Mouse (Mus musculus): ENCODE data around the gene Fgfr3. TPM values are rescaled to one million over a fixed set of nuclear protein-coding genes. Genes with fewer than 3 reads are reported as not detected.

Gene Fgfr3
- polyA plus RNA-seq, 1 experiment from 2014 or later: 64.4 TPM

DNA sequence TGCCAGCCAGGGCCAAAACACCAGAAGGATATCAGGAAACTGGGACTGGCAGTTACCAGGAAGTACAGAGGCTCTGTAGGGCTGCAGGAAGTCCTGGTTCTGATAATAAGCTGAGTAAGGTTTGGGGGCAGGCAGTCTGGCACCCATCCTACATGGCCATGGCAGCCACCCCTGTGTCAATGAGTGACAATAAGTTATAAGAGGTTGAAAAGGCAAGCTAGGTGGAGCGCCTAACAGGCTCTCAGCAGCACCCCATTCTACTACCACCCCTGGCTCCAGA lies 15.2 kb upstream of the Fgfr3 start:
- H3K9me3 ChIP-seq (ENCODE audit: control insufficient read depth, low read length): no peaks in the 10 kb centered on the region
- no peak for ATAC-seq (ENCODE audit: low read depth)
- peak overlapping the region; percentile 71 for H3K27ac ChIP-seq (ENCODE audit: low read length)
- H3K36me3 ChIP-seq (ENCODE audit: control insufficient read depth, insufficient read depth, low read length): no peaks in the 10 kb centered on the region
- H3K4me3 ChIP-seq (ENCODE audit: low read length): no peak overlapping the region
- no peak overlapping the region for H3K4me2 ChIP-seq (ENCODE audit: low read depth, low read length)
- no peaks in the 10 kb centered on the region for H3K27me3 ChIP-seq (ENCODE audit: control insufficient read depth, insufficient read depth, low read depth, low read length)
- H3K9ac ChIP-seq (ENCODE audit: low read length): no peak overlapping the region
- peaks cover 49% of the 10 kb centered on the region for H3K4me1 ChIP-seq (replicated peaks; ENCODE audit: control insufficient read depth, insufficient read depth, low read length)
- WGBS: 89% methylated on average over 1 of the region's 1 CpGs

DNA sequence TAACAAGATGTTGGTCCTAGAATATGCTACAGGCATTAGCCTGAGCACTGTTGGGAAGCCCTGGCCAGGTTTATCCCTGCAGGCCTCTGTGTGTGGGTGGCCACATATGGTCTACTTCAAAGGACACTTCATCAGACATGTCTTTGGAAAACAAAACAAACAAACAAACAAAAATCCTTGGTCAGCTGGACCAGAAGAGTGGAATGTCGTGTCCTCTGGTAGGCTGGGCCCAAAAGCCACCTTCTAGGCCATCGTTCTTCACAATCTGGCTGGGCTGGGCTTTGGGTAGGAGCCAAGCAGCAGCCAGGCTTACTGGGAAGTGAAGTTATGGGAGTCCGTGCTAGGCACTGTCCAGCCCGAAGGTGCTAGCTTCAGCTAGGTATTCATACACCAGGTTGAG lies 14.3 kb upstream of the Fgfr3 start:
- 20% methylated on average over 4 of the region's 4 CpGs for WGBS
- ATAC-seq (ENCODE audit: low read depth): peak; percentile 56
- no peaks in the 10 kb centered on the region for H3K9me3 ChIP-seq (ENCODE audit: control insufficient read depth, low read length)

DNA sequence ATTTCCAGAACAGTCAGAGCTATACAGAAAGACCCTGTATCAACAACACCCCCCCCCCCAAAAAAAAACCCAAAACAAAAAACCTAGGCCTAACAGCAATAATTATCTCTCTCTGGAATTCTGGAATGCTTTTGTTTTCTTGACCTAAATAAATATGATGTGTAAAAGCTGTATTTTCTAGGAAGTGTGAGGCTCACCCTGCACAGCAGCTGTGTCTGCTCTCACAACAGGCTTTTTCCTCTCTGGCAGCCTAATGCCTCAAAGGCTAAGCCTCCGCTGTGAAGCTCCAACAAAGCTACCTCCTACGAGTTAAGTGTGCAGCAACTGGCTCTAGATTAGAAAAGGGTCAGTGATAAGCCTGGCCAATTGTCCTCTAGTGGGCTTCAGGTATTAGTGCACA lies 12.4 kb upstream of the Fgfr3 start:
- Histone ChIP-seq H3K36me3 (ENCODE audit: control insufficient read depth, insufficient read depth, low read length) (no peaks in the 10 kb centered on the region), H3K4me1 (replicated peaks; ENCODE audit: control insufficient read depth, insufficient read depth, low read length) (peaks cover 36% of the 10 kb centered on the region), H3K4me2 (ENCODE audit: low read depth, low read length) (no peak overlapping the region), H3K4me3 (ENCODE audit: low read length) (no peak overlapping the region), H3K27me3 (ENCODE audit: control insufficient read depth, insufficient read depth, low read depth, low read length) (no peaks in the 10 kb centered on the region), H3K9ac (ENCODE audit: low read length) (no peak overlapping the region), H3K27ac (ENCODE audit: low read length) (peak overlapping the region; percentile 74), H3K9me3 (ENCODE audit: control insufficient read depth, low read length) (no peaks in the 10 kb centered on the region)
- ATAC-seq (ENCODE audit: low read depth): peak; percentile 62
- WGBS: 18% methylated on average over 2 of the region's 2 CpGs

More for the DNA sequence above, 14.3 kb upstream of the Fgfr3 start:
- H3K36me3 ChIP-seq (ENCODE audit: control insufficient read depth, insufficient read depth, low read length): no peaks in the 10 kb centered on the region
- no peak overlapping the region for H3K4me2 ChIP-seq (ENCODE audit: low read depth, low read length)
- H3K27ac ChIP-seq (ENCODE audit: low read length): peak overlapping the region; percentile 79
- H3K4me1 ChIP-seq (replicated peaks; ENCODE audit: control insufficient read depth, insufficient read depth, low read length): peaks cover 42% of the 10 kb centered on the region
- no peak overlapping the region for H3K4me3 ChIP-seq (ENCODE audit: low read length)
- no peaks in the 10 kb centered on the region for H3K27me3 ChIP-seq (ENCODE audit: control insufficient read depth, insufficient read depth, low read depth, low read length)
- H3K9ac ChIP-seq (ENCODE audit: low read length): no peak overlapping the region

DNA sequence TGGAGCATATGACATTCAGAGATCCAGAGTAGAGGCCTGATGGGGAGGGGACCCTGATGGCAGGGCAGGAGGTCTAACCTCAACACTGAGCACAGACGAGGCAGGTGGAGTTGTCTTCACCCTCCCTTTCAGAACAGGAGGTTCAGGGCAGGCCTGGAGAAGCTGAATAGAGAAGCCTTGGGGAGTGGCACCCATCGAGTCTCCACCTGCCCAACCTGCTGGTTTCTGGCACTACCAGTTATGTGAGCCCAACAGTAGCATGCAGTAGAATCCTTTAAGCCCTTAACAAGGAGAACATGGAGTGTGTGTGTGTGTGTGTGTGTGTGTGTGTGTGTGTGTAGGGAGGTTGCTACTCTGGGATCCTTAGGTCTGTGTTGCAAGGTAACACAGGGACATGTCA lies 8.9 kb upstream of the Fgfr3 start:
- Histone ChIP-seq H3K9ac (ENCODE audit: low read length) (no peak overlapping the region), H3K4me2 (ENCODE audit: low read depth, low read length) (no peak overlapping the region), H3K27ac (ENCODE audit: low read length) (no peak overlapping the region), H3K9me3 (ENCODE audit: control insufficient read depth, low read length) (no peaks in the 10 kb centered on the region), H3K36me3 (ENCODE audit: control insufficient read depth, insufficient read depth, low read length) (no peaks in the 10 kb centered on the region), H3K4me1 (replicated peaks; ENCODE audit: control insufficient read depth, insufficient read depth, low read length) (peaks cover 11% of the 10 kb centered on the region), H3K4me3 (ENCODE audit: low read length) (no peak overlapping the region), H3K27me3 (ENCODE audit: control insufficient read depth, insufficient read depth, low read depth, low read length) (no peaks in the 10 kb centered on the region)
- ATAC-seq (ENCODE audit: low read depth): peak; percentile 16; the same call in 1 of the 2 replicates
- WGBS: 50% methylated on average over 2 of the region's 2 CpGs

DNA sequence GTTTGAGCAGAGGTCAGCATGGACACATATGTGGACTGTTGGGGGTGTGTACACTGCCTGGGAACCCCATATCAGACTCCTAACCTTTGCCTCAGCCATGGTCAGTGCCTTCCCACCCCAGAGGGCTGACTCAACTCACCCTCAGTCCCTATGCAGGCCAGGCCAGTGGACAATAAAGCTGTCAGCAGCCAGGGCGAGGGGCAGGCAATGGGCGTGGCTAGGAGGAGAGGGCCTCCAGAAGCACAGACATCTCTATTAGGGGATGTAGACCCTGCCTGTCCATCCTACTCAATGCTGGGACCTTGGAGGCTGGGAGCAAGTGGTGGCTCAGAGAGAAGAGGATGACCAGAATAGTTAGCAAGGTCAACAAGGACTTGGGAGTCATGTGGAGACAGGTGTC lies 6.3 kb upstream of the Fgfr3 start:
- 64% methylated on average over 2 of the region's 2 CpGs for WGBS
- H3K9ac ChIP-seq (ENCODE audit: low read length): no peak overlapping the region
- H3K4me2 ChIP-seq (ENCODE audit: low read depth, low read length): no peak overlapping the region
- ATAC-seq (ENCODE audit: low read depth): no peak
- H3K4me3 ChIP-seq (ENCODE audit: low read length): no peak overlapping the region
- H3K27ac ChIP-seq (ENCODE audit: low read length): no peak overlapping the region
- peaks cover 4% of the 10 kb centered on the region for H3K4me1 ChIP-seq (replicated peaks; ENCODE audit: control insufficient read depth, insufficient read depth, low read length)
- no peaks in the 10 kb centered on the region for H3K36me3 ChIP-seq (ENCODE audit: control insufficient read depth, insufficient read depth, low read length)
- no peaks in the 10 kb centered on the region; the same call in 1 of the 2 replicates for H3K27me3 ChIP-seq (ENCODE audit: control insufficient read depth, insufficient read depth, low read depth, low read length)
- no peaks in the 10 kb centered on the region for H3K9me3 ChIP-seq (ENCODE audit: control insufficient read depth, low read length)

DNA sequence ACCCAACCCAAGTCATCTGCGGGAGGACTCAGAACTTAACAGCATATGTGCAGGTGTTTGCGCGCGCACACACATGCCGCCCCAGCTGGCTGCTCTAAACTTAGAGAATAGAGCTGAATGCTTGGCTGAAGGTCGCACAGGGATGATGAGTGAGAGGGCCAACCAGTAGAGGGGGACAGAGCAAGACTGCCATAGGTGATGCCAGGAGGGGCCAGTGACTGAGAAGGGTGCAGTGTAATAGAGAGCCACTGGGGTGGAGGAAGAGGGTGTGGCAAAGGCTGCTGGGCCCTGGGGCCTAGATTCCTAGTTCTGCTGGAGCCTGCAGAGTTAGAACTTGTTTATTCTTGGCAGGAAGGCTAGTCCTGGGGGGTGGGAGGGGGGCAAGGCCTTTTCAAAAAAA lies 5.0 kb upstream of the Fgfr3 start:
- H3K36me3 ChIP-seq (ENCODE audit: control insufficient read depth, insufficient read depth, low read length): no peaks in the 10 kb centered on the region
- no peak overlapping the region for H3K4me3 ChIP-seq (ENCODE audit: low read length)
- H3K4me1 ChIP-seq (replicated peaks; ENCODE audit: control insufficient read depth, insufficient read depth, low read length): peaks cover 15% of the 10 kb centered on the region
- peak; percentile 45 for ATAC-seq (ENCODE audit: low read depth)
- H3K9me3 ChIP-seq (ENCODE audit: control insufficient read depth, low read length): no peaks in the 10 kb centered on the region
- H3K27me3 ChIP-seq (ENCODE audit: control insufficient read depth, insufficient read depth, low read depth, low read length): no peaks in the 10 kb centered on the region; the same call in 1 of the 2 replicates
- H3K9ac ChIP-seq (ENCODE audit: low read length): no peak overlapping the region
- peak overlapping the region; percentile 71 for H3K27ac ChIP-seq (ENCODE audit: low read length)
- WGBS: 76% methylated on average over 6 of the region's 6 CpGs
- no peak overlapping the region for H3K4me2 ChIP-seq (ENCODE audit: low read depth, low read length)

DNA sequence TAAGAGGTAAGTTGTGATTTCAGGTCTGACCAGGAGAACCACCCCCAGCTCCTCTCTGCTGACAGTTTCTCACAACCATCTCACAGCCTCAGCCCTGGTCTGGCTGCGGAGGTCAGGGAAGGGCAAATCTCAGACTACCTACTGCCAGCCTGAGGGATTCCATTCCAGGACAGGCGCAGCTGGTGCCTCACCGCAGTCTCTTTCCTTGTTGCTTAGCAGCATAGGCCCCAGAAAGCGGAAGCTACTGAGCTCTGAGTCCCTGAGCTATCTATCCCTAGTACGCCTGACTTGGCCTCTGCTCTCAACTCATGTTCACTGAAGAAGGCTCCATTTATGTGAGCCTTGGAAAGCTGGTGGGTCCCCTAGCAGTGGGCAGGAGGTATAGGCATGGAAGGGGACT lies 3.0 kb upstream of the Fgfr3 start:
- Histone ChIP-seq H3K4me3 (ENCODE audit: low read length) (no peak overlapping the region), H3K9me3 (ENCODE audit: control insufficient read depth, low read length) (no peaks in the 10 kb centered on the region), H3K9ac (ENCODE audit: low read length) (no peak overlapping the region), H3K36me3 (ENCODE audit: control insufficient read depth, insufficient read depth, low read length) (no peaks in the 10 kb centered on the region), H3K27me3 (ENCODE audit: control insufficient read depth, insufficient read depth, low read depth, low read length) (no peaks in the 10 kb centered on the region; the same call in 1 of the 2 replicates), H3K4me1 (replicated peaks; ENCODE audit: control insufficient read depth, insufficient read depth, low read length) (peaks cover 15% of the 10 kb centered on the region), H3K27ac (ENCODE audit: low read length) (no peak overlapping the region), H3K4me2 (ENCODE audit: low read depth, low read length) (no peak overlapping the region)
- no peak for ATAC-seq (ENCODE audit: low read depth)
- WGBS: 67% methylated on average over 5 of the region's 5 CpGs

DNA sequence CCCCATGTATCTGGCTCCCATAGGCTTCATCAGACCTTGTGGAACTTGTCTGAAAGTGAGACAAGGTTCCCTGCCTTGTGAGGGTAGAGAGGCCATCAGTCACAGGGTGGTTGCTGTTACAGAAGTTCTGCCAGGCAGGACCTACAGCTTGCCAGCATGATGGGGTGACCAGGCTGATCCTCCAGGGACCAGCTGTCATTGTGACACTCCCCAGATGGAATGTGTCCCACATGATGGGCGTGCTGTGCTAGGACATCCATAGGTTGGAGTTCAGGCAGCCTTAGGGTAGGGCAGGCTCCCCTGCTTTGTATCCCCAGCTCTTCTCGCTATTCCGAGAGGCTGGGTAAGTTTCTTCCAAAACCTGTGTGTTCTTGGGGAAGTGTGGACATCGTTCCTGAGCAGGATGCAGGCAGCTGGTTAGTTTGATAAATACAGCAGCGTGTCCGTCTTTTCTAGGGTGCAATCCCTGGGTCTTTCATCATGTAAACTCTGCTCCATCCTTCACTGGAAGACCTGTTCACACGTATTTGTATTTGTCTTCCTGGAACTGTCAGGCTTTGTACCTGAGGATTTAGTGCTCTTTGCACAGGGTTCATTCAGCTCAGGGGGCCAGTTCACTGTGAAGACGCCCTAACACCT lies 503 bp upstream of the Fgfr3 start:
- H3K27ac ChIP-seq (ENCODE audit: low read length): peak overlapping the region; percentile 41
- 12% methylated on average over 8 of the region's 8 CpGs for WGBS

DNA sequence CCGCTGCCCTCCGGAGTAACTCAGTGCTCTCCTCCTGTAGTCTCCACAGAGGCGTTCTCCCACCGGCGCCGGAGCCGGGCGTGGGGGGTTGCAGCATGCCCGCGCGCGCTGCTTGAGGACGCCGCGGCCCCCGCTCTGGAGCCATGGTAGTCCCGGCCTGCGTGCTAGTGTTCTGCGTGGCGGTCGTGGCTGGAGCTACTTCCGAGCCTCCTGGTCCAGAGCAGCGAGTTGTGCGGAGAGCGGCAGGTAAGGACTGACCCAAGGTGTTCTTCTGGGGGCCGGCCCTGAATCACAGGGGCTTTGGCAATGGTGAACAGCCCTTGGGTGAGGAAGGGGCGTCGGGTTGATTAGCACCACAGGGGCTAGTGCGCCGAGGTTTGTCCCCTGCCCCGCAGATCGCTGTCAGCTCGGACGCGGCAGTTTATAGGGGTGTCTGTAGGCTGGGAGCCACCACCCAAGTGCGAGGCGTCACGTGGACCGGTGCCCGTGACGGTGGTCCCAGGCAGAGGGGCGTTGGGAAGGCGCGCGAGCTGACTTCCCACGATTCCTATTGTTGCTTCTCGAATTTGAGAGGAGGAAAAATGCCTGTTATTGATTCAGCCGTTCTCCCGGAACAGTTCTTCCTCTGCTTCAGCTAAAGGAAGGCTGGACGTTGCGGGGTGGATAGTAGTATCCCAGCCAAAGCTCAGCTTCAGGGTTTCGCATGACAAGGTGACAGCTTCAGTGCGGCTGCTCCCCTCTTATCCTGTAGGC lies 968 bp downstream of the Fgfr3 start:
- H3K9me3 ChIP-seq (ENCODE audit: control insufficient read depth, low read length): no peaks in the 10 kb centered on the region
- no peak for ATAC-seq (ENCODE audit: low read depth)
- H3K4me2 ChIP-seq (ENCODE audit: low read depth, low read length): peak overlapping the region; percentile 77
- peaks cover 35% of the 10 kb centered on the region for H3K4me1 ChIP-seq (replicated peaks; ENCODE audit: control insufficient read depth, insufficient read depth, low read length)
- under 1% methylated on average over 53 of the region's 53 CpGs for WGBS
- H3K36me3 ChIP-seq (ENCODE audit: control insufficient read depth, insufficient read depth, low read length): peaks cover 3% of the 10 kb centered on the region
- H3K4me3 ChIP-seq (ENCODE audit: low read length): peak overlapping the region; percentile 84
- no peaks in the 10 kb centered on the region; the same call in 1 of the 2 replicates for H3K27me3 ChIP-seq (ENCODE audit: control insufficient read depth, insufficient read depth, low read depth, low read length)
- H3K27ac ChIP-seq (ENCODE audit: low read length): peak overlapping the region; percentile 86
- peak overlapping the region; percentile 93 for H3K9ac ChIP-seq (ENCODE audit: low read length)

More for the DNA sequence above, 503 bp upstream of the Fgfr3 start:
- H3K27me3 ChIP-seq (ENCODE audit: control insufficient read depth, insufficient read depth, low read depth, low read length): no peaks in the 10 kb centered on the region; the same call in 1 of the 2 replicates
- H3K4me1 ChIP-seq (replicated peaks; ENCODE audit: control insufficient read depth, insufficient read depth, low read length): peaks cover 36% of the 10 kb centered on the region
- 0 out of 2 replicates have a peak, but pooled peaks cover 2% of the 10 kb centered on the region for H3K36me3 ChIP-seq (ENCODE audit: control insufficient read depth, insufficient read depth, low read length)
- ATAC-seq (ENCODE audit: low read depth): no peak
- peak overlapping the region; percentile 77 for H3K4me2 ChIP-seq (ENCODE audit: low read depth, low read length)
- no peaks in the 10 kb centered on the region for H3K9me3 ChIP-seq (ENCODE audit: control insufficient read depth, low read length)
- peak overlapping the region; percentile 93 for H3K9ac ChIP-seq (ENCODE audit: low read length)
- H3K4me3 ChIP-seq (ENCODE audit: low read length): peak overlapping the region; percentile 84
